Mouse (Mus musculus) kidney, embryonic 15.5 days (tissue): ENCODE measurements around the gene Sult1e1. TPM values are rescaled to one million over a fixed set of nuclear protein-coding genes. Genes with fewer than 3 reads are reported as not detected.

Source experiments
- ATAC-seq: fragments of 200-750 bp; cut with Nextera tagmentation; replicated peaks from 2 replicates; pipeline ENCODE4 v1.8.0; 2017; ENCODE audit warnings: moderate TSS enrichment; ENCODE audit not compliant: low FRiP score
- H3K27ac ChIP-seq: fragments of 300-500 bp; sonication (generic); 2 replicates; pipeline ENCODE4 v1.5.1; 2015; ENCODE audit warnings: mild to moderate bottlenecking, inconsistent platforms
- H3K27me3 ChIP-seq: fragments of 300-500 bp; sonication (generic); 2 replicates; pipeline ENCODE4 v1.6.1; 2015; ENCODE audit warnings: inconsistent platforms
- H3K36me3 ChIP-seq: fragments of 300-500 bp; sonication (generic); 2 replicates; pipeline ENCODE4 v1.6.1; 2015; ENCODE audit warnings: inconsistent platforms
- H3K4me1 ChIP-seq: fragments of 300-500 bp; sonication (generic); 2 replicates; pipeline ENCODE4 v1.6.1; 2015; ENCODE audit warnings: inconsistent platforms
- H3K4me2 ChIP-seq: fragments of 300-500 bp; sonication (generic); 2 replicates; pipeline ENCODE4 v1.6.1; 2015; ENCODE audit warnings: moderate library complexity, mild to moderate bottlenecking, inconsistent platforms
- H3K4me3 ChIP-seq: fragments of 300-500 bp; sonication (generic); replicated peaks from 2 replicates; pipeline ENCODE4 v1.5.1; 2015; ENCODE audit warnings: mild to moderate bottlenecking, inconsistent platforms
- H3K9ac ChIP-seq: fragments of 300-500 bp; sonication (generic); 2 replicates; pipeline ENCODE4 v1.6.1; 2015; ENCODE audit warnings: mild to moderate bottlenecking, inconsistent platforms
- H3K9me3 ChIP-seq: fragments of 300-500 bp; sonication (generic); replicated peaks from 2 replicates; pipeline ENCODE4 v1.6.1; 2016; ENCODE audit warnings: inconsistent platforms
- WGBS: fragments of 180-500 bp; shearing (Covaris S2); methylation state at CpG from one replicate; pipeline ENCODE4 v1.1.7; 2015; ENCODE audit warnings: mixed read lengths; 5-methylcytosine and 5-hydroxymethylcytosine counted together
- polyA plus RNA-seq: library from polyadenylated mRNA; unstranded; fragments of >200 nt; fragmentation: Nextera tagmentation; extraction: Ambion mirVana; gene quantifications from 2 replicates; pipeline ENCODE4 v1.2.1, GENCODE M21; 2015

The Sult1e1 gene
- polyA plus RNA-seq = 0.42 and 0.91 TPM in 2 replicates

DNA sequence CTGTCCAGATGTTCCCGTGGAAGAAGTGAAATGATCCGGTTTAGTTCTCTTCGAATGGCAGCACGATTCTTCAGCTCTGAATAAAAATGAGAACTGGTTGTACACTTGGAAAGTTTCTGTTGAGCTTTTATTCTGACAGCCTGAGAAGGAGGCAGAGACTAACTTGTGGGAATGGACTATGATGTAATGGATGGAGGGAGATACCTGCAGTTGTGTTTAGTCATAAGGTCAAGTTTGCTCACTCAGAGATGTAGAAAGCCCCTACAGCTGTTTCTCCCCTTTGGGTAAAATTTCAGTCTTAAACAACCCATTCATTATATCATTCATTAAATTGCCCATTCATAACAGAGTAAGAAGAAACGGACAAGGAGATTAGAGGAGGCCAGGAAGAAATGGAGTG, at the start of gene Sult1e1:
TSS of gene Sult1e1 (minus strand) at position 101 of the 400 bp plus-strand sequence.
- 84% methylated on average over 5 of the region's 5 CpGs for WGBS
- Histone ChIP-seq H3K4me1 (no peaks in the 10 kb centered on the region), H3K9ac (no peak within 1 kb of the TSS), H3K36me3 (no peaks in the 10 kb centered on the region), H3K27ac (no peak within 1 kb of the TSS), H3K4me2 (no peak within 1 kb of the TSS), H3K4me3 (no peak within 1 kb of the TSS), H3K27me3 (no peaks in the 10 kb centered on the region), H3K9me3 (no peaks in the 10 kb centered on the region)
- ATAC-seq = no peak

DNA sequence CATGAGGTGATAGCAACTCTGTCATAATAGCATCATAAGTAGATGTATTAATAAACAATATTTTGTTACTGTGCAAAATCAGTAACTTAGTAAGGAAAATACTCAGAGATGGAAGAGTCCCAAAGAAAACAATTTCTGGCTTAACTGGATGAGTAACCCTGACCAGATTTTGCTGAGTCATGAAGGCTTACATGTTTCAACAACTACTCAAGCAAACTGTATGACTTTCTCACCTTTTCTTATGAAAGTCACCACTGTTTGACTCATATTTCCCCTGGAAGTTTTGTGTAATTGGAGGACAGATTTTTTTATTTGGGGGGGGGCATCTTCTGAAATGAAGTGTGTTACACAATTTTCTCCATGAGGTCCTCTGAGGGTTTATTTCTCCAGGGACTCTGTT, 31.3 kb upstream of the Sult1e1 start:
- Histone ChIP-seq H3K4me3 (no peak overlapping the region), H3K27ac (no peak overlapping the region), H3K4me1 (no peaks in the 10 kb centered on the region), H3K36me3 (no peaks in the 10 kb centered on the region), H3K9ac (no peak overlapping the region), H3K27me3 (no peaks in the 10 kb centered on the region), H3K4me2 (no peak overlapping the region), H3K9me3 (no peaks in the 10 kb centered on the region)
- no peak for ATAC-seq

GRCm38 (mm10) chr5:87615128-87615390, 23.7 kb upstream of the Sult1e1 start:
- peak overlapping the region; percentile 64 for H3K27ac ChIP-seq
- H3K4me1 ChIP-seq = no peaks in the 10 kb centered on the region
- 85% methylated on average over 2 of the region's 2 CpGs for WGBS

DNA sequence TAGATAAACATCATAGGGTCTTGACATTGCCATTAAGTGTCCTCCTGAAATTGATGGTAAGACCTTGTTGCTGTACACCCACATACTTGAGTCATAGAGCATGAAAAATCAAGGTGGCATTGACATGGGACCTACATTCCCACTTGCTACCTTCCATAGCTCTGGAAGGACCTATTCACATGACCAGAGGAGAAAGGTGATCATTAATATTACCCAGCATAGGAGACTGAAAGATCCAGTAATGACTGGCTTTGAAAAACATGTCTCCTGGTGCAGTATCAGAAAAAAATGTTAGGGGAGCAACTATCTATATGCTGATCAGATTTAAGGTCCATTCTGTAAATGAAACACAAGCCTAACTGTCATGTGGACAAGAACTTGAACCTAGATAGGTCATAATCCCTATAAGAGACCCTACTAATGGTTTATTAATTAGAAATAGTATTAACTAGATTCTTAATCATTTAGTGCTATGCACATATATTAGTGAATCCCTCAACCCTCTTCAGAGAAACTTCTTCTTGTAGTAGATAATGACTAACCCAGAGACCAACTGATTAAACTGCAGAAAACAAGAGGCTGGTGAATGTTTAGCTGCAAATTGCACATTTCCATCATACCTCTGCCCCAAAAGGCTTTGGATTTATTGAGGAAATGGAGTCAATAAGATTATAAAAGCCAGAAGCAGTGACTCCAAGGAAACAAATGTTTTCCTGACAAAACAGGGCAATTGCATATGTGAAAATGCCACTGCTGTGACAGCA, 23.2 kb upstream of the Sult1e1 start:
- peak; percentile 85 for ATAC-seq
- H3K36me3 ChIP-seq = no peaks in the 10 kb centered on the region
- H3K4me3 ChIP-seq = no peak overlapping the region
- H3K9ac ChIP-seq = no peak overlapping the region
- H3K27me3 ChIP-seq = no peaks in the 10 kb centered on the region
- H3K4me1 ChIP-seq = no peaks in the 10 kb centered on the region
- H3K9me3 ChIP-seq = no peaks in the 10 kb centered on the region
- no peak overlapping the region for H3K4me2 ChIP-seq
- H3K27ac ChIP-seq = peak overlapping the region; percentile 64

More at GRCm38 (mm10) chr5:87615128-87615390, 23.7 kb upstream of the Sult1e1 start:
- Histone ChIP-seq H3K9ac (no peak overlapping the region), H3K9me3 (no peaks in the 10 kb centered on the region), H3K36me3 (no peaks in the 10 kb centered on the region), H3K4me3 (no peak overlapping the region), H3K4me2 (no peak overlapping the region), H3K27me3 (no peaks in the 10 kb centered on the region)
- ATAC-seq = peak; percentile 75

DNA sequence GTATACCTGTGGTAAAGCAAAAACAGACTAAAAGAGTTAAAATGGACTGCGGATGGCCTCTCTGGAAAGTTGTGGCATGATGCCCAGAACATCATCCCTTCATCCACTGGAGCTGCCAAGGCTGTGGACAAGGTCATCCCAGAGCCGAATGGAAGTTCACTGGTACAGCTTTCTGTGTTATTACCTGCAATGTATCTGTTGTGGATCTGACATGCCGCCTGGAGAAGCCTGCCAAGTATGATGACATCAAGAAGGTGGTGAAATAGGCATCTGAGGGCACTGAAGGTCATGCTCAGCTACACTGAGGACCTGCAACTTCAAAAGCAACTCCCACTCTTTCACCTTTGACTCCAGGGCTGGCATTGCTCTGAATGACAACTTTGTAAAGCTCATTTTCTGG, 9.6 kb upstream of the Sult1e1 start:
- no peak for ATAC-seq
- Histone ChIP-seq H3K9ac (no peak overlapping the region), H3K27me3 (no peaks in the 10 kb centered on the region), H3K36me3 (no peaks in the 10 kb centered on the region), H3K27ac (no peak overlapping the region), H3K4me2 (no peak overlapping the region), H3K4me1 (no peaks in the 10 kb centered on the region), H3K9me3 (no peaks in the 10 kb centered on the region), H3K4me3 (no peak overlapping the region)
- 70% methylated on average over 3 of the region's 3 CpGs for WGBS

GRCm38 (mm10) chr5:87597891-87598290, 6.5 kb upstream of the Sult1e1 start:
- no peaks in the 10 kb centered on the region for H3K9me3 ChIP-seq
- no peak for ATAC-seq
- H3K9ac ChIP-seq = no peak overlapping the region
- no peak overlapping the region for H3K27ac ChIP-seq
- H3K27me3 ChIP-seq = no peaks in the 10 kb centered on the region
- H3K4me2 ChIP-seq = no peak overlapping the region
- H3K4me1 ChIP-seq = no peaks in the 10 kb centered on the region
- no peaks in the 10 kb centered on the region for H3K36me3 ChIP-seq
- no peak overlapping the region for H3K4me3 ChIP-seq
- 71% methylated on average over 2 of the region's 2 CpGs for WGBS

- Histone ChIP-seq H3K9ac (no peak overlapping the region), H3K9me3 (no peaks in the 10 kb centered on the region), H3K27me3 (no peaks in the 10 kb centered on the region), H3K4me2 (no peak overlapping the region), H3K4me3 (no peak overlapping the region), H3K4me1 (no peaks in the 10 kb centered on the region), H3K36me3 (no peaks in the 10 kb centered on the region), H3K27ac (no peak overlapping the region)
- ATAC-seq = no peak
- 86% methylated on average over 2 of the region's 2 CpGs for WGBS
Observed at GRCm38 (mm10) chr5:87589916-87590315, 1.5 kb downstream of the Sult1e1 start.

GRCm38 (mm10) chr5:87580389-87580788, 11.0 kb downstream of the Sult1e1 start:
- H3K4me2 ChIP-seq = no peak overlapping the region
- H3K27me3 ChIP-seq = no peaks in the 10 kb centered on the region
- H3K36me3 ChIP-seq = no peaks in the 10 kb centered on the region
- H3K9me3 ChIP-seq = no peaks in the 10 kb centered on the region
- H3K27ac ChIP-seq = no peak overlapping the region
- no peaks in the 10 kb centered on the region for H3K4me1 ChIP-seq
- WGBS = 65% methylated on average over 1 of the region's 1 CpGs
- H3K4me3 ChIP-seq = no peak overlapping the region
- no peak overlapping the region for H3K9ac ChIP-seq
- no peak for ATAC-seq

- Histone ChIP-seq H3K36me3 (no peaks in the 10 kb centered on the region), H3K9me3 (no peaks in the 10 kb centered on the region), H3K27me3 (no peaks in the 10 kb centered on the region), H3K4me3 (no peak overlapping the region), H3K9ac (no peak overlapping the region), H3K27ac (no peak overlapping the region), H3K4me2 (no peak overlapping the region), H3K4me1 (no peaks in the 10 kb centered on the region)
- 21% methylated on average over 1 of the region's 1 CpGs for WGBS
- peak; percentile 60; the same call in 1 of the 2 replicates for ATAC-seq
Observed at GRCm38 (mm10) chr5:87574174-87574573, 17.2 kb downstream of the Sult1e1 start.

GRCm38 (mm10) chr5:87573490-87573889, 17.9 kb downstream of the Sult1e1 start:
- ATAC-seq = no peak; the same call in 1 of the 2 replicates
- H3K4me1 ChIP-seq = no peaks in the 10 kb centered on the region
- WGBS = 50% methylated on average over 5 of the region's 5 CpGs
- H3K27me3 ChIP-seq = no peaks in the 10 kb centered on the region
- peak overlapping the region; percentile 19; the same call in 1 of the 2 replicates for H3K4me2 ChIP-seq
- no peak overlapping the region for H3K9ac ChIP-seq
- no peaks in the 10 kb centered on the region for H3K36me3 ChIP-seq
- no peak overlapping the region for H3K4me3 ChIP-seq
- no peaks in the 10 kb centered on the region for H3K9me3 ChIP-seq
- H3K27ac ChIP-seq = peak overlapping the region; percentile 68; the same call in 1 of the 2 replicates

DNA sequence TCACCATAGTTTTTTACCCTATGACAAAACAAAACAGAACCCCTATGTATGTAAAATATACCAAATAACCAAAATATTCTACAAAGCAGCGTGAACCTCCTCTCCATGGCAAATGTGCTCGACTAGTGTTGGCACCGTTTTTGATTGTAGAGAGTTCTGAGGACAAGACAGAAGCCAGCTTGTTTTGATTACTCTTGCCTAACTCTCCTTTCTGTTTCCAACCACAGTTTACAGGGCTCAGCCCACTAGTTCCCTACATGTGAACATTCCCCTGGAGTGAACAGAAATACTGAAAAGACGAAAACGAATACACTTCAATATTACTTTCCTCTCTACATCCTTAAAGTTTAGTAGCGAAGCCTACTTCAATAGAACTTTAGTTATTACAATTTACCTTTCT, 18.6 kb downstream of the Sult1e1 start:
- Histone ChIP-seq H3K9me3 (no peaks in the 10 kb centered on the region), H3K4me3 (no peak overlapping the region), H3K36me3 (no peaks in the 10 kb centered on the region), H3K9ac (no peak overlapping the region), H3K27me3 (no peaks in the 10 kb centered on the region), H3K4me1 (no peaks in the 10 kb centered on the region), H3K4me2 (no peak overlapping the region), H3K27ac (peak overlapping the region; percentile 27; the same call in 1 of the 2 replicates)
- no peak for ATAC-seq
- 75% methylated on average over 6 of the region's 6 CpGs for WGBS

DNA sequence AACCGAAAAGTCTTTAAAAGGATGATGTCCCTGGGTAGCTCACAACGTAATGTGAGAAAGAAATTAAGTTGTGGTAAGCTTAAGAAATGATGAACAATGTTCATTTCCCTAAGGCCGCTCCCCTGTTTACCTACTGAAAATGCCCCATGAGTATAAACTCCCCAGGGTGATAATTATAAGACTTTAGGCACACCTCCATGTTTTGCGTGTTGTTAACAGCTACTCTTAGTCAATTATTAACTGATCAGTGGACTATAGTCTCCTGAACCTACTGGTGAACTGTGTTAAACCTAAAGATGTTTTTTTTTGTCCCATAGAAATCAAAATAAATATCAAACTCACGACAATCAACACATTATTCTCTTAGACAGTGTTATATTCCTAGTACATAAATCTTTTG, 22.5 kb downstream of the Sult1e1 start, which contains the start of gene Sult1d1:
TSS of gene Sult1d1 (minus strand) at position 183 of the 400 bp plus-strand sequence.
- Histone ChIP-seq H3K27me3 (no peaks in the 10 kb centered on the region), H3K36me3 (no peaks in the 10 kb centered on the region), H3K4me2 (no peak within 1 kb of the TSS), H3K9ac (no peak within 1 kb of the TSS), H3K27ac (no peak within 1 kb of the TSS), H3K4me1 (no peaks in the 10 kb centered on the region), H3K9me3 (no peaks in the 10 kb centered on the region), H3K4me3 (no peak within 1 kb of the TSS)
- WGBS = 70% methylated on average over 5 of the region's 5 CpGs
- ATAC-seq = peak; percentile 71; the same call in 1 of the 2 replicates

DNA sequence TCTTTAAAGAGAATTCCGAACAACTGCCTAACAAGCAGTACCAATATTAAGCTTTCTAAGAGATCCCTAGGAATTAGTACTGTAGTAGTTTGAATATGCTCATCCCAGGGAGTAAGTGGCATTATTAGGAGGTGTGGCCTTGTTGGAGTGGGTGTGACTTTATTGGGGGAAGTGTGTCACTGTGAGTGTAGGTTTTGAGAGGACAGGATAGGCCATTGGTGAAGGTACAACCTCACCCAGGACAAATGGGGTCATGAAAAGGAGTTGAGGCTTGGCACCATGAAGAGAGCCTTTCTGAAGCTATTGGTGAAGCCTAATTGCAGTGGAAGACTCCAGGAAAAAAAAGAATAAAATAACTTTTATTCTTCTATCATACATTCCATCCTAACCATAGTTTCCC, 24.1 kb downstream of the Sult1e1 start:
- H3K9me3 ChIP-seq = no peaks in the 10 kb centered on the region
- no peak overlapping the region for H3K27ac ChIP-seq
- no peaks in the 10 kb centered on the region for H3K36me3 ChIP-seq
- H3K27me3 ChIP-seq = no peaks in the 10 kb centered on the region
- no peak overlapping the region for H3K9ac ChIP-seq
- no peak overlapping the region for H3K4me3 ChIP-seq
- 98% methylated on average over 1 of the region's 1 CpGs for WGBS
- H3K4me2 ChIP-seq = no peak overlapping the region
- no peaks in the 10 kb centered on the region for H3K4me1 ChIP-seq
- ATAC-seq = no peak
